Mouse (Mus musculus): ENCODE data around the gene Tmem74b. TPM values are rescaled to one million over a fixed set of nuclear protein-coding genes. Genes with fewer than 3 reads are reported as not detected.

The Tmem74b gene
- not detected in 2 replicates for total RNA-seq (2014; fragmentation: Nextera tagmentation)
- total RNA-seq (2017), result not detected in 2 replicates

DNA sequence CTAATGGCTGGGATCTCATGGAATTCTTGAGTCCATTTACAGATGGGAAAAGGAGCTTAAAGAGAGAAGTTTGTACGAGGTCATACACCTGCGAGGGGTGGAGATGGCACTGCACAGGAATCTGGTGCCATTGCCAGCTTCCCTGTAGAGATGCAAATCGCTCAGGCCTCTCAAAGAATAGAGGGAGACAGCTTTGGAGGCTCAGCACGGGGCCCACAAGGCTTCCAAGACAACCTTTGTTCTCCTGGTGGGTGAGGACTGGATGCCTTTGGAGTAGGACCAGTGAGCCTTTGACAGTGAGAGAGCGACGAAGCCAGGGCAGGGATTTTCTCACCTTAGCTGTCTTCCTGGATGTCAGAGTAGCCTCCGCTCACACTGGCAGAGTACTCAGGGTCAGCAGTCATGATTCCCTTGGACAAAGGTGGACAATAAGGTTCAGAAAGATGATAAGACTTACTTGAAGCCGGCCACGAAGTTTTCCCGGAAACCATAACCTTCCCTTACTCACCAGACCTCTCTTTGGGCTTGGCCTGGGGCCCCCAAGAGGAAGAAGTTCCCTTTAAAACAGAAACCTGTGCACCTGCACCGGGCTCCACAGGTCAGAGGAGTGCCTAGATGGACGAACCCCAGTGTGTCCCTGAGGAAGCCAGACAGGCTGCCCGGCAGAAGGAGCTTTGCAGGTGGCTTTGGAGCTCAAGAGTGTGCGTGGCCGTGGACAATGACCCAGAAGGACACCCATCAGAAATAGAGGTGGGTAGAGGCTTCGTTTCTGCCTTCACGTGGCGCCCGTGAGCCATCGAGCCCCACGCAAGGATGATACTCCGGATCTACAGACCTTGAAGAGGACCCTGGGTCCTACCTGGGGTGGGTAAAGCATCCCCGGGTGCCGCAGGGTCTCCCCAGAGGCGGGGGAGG lies at the start of gene Tmem74b:
Tmem74b (plus strand) TSS at position 778 of the 915 bp plus-strand sequence.
- no peak for ATAC-seq (replicated peaks; ENCODE audit: poor library complexity, severe bottlenecking)

DNA sequence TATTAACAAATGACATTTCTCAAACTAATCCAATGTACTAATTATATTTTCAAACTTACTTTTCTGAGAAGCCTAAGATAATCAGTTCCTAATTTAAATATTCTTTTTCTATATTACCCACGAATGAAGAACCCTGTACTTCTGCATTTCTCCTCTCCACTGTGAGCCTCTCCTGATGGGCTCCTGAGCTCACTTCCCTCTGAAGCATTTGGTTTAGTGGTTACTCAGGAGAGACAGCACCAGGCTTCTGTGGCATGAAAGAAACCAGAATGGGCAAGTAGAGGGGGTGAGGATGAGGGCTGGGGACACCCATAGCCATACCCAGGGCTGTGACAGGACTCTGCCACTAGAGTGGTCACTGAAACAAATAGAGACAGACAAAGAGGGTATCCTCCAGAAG lies 49.8 kb upstream of the Tmem74b start:
- ATAC-seq (replicated peaks; ENCODE audit: poor library complexity, severe bottlenecking), result peak; percentile 48; the same call in 1 of the 2 replicates

DNA sequence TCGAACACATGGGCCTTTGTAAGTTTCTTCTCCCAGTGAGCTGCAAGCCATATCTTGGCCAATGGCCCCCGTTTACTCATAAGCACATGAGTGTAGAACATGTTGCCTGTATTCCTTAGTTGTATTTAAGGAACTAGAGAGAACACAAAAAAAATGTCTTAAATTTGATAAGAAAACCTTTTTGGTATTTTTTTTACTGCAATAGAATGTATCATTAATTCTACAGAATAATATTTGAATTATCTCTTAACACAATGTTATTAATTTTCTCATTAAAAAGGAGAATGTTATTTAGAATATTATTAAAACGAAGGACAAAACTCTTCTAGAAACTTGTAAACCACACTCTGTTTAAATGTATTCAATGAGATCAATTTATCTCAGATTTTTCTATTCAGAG lies 33.4 kb upstream of the Tmem74b start, which contains the start of gene Rad21l:
Rad21l (minus strand) TSS at position 101 of the 400 bp plus-strand sequence.
- no peak for ATAC-seq (replicated peaks; ENCODE audit: poor library complexity, severe bottlenecking)

GRCm38 (mm10) chr2:151670026-151670967 lies 31.5 kb upstream of the Tmem74b start:
- peak; percentile 35 for ATAC-seq (replicated peaks; ENCODE audit: poor library complexity, severe bottlenecking)

DNA sequence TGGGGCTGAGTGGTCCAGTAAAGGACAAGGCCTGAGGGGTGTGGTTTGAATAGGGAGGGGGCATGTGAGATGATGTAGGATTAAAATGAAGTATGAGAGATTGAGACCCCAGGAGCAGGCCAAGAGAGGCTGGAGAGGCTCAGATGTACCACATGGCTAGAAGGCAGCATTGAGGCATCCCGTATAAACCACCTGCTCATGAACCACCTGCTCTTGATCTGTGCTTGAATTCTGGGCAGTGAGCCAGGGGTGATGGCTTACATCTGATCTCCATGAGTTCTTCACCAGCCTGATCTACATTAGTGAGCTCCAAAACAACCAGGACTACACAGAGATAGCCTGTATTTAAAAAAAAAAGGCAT lies 30.9 kb upstream of the Tmem74b start:
- no peak for ATAC-seq (replicated peaks; ENCODE audit: poor library complexity, severe bottlenecking)

DNA sequence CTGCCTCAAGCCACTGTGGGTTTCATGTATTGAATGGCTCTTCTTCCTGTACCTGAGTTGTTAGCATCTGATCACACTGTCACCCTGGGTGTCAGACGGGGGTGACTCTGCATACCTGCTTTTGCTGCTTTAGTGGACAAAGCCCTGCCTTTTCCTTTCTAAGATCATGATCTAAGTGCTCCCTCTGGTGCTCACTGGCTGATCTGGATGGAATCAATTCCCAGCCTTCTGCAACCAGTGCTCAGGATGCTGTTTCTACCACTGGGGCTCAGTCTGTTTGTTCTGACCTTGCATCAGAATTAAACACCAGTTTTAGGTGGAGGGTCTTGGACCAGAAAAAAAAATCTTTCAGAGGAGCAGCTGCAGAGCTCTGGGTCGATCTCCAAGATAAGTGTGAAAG lies 25.6 kb upstream of the Tmem74b start:
- no peak for ATAC-seq (replicated peaks; ENCODE audit: poor library complexity, severe bottlenecking)

GRCm38 (mm10) chr2:151682357-151682756 lies 19.5 kb upstream of the Tmem74b start:
- ATAC-seq (replicated peaks; ENCODE audit: poor library complexity, severe bottlenecking), result peak; percentile 69

DNA sequence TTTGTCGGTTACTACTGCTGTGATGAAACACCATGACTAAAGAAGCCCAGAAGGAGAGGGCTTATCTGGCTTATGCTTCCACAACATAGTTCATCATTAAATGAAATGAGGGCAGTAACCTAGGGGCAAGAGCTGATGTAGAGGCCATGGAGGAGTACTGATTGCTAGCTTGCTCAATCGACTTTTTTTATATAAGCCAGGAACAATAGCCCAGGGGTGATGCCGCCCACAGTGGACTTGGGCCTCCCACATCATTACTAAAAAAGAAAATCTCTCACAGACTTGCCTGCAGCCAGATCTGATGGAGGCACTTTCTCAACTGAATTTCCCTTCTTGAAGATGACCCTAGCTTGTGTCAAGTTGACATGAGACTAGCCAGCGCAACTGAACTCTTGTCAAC lies 18.8 kb upstream of the Tmem74b start:
- ATAC-seq (replicated peaks; ENCODE audit: poor library complexity, severe bottlenecking), result no peak

DNA sequence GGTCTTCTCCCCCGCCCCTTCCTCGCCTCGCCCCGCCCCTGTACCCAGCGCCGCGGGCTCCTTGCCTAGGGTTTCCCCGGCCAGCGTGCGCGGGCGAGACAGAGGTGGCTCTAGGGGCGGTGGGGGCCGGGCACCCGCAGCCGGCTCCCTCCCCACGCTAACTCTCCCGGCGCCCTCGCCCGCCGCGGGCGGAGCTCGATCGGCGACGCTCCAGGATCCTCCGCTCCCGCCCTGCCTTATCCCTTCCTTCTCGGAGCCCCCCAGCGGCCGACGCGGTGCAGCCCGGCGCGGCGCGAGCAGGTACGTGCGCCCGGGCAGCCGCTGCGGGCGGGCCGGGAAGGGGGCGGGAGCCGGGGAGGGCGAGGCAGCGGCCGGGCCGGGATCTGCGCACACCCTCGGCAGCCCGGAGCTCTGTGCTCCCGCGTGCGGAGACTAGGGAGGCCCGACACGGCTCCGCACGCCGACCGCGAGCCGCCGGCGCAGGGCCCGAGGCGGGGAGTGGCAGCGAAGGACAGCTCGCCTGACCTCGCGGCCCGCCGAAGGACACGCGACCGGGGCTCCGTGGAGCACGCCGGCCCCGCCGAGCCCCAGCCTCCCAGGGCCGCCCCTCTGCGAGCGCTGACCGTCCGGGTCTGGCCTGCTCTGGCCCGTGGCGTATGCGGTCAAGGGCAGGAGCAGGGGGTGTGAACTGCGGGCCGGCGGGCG lies 490 bp downstream of the Tmem74b start:
- peak; percentile 70 for ATAC-seq (replicated peaks; ENCODE audit: poor library complexity, severe bottlenecking)

DNA sequence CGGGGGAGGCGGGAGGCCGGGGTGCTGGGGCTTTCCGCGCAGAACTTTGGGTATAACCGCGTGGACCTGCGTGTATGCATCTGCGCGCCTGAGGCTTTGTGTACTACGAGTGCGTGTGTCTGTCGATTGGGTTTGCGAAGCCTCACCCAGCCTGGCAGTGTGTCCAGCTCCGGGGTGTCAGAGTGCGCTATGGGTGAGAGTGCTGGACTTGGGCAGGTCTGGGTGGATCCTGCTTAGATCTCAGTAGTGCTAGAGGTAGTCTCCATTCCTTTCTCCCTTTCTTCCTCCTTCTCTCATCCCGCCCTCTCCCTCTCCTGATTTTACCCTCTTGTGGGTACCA lies 1.0 kb downstream of the Tmem74b start:
- ATAC-seq (replicated peaks; ENCODE audit: poor library complexity, severe bottlenecking), result peak; percentile 13; the same call in 1 of the 2 replicates

DNA sequence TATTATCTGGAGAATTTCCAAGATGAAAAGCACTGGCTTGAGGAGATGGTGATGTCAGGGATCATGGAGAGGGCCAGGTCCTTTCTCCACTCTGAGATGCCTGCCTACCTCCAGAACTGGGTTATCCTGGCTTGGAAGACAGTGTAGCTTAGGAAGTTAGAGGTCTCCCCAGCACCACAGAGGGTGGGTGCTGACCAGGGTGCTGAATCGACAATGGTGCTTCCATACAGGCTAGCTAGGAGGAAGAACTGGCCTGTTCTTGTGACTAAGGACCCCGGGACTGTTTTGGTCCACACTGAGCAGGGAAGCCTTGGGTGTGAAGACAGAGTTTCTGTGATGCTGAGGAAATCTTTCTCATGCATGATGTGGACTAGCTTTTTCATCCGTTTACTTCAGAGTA lies 10.8 kb downstream of the Tmem74b start:
- ATAC-seq (replicated peaks; ENCODE audit: poor library complexity, severe bottlenecking), result peak; percentile 65

DNA sequence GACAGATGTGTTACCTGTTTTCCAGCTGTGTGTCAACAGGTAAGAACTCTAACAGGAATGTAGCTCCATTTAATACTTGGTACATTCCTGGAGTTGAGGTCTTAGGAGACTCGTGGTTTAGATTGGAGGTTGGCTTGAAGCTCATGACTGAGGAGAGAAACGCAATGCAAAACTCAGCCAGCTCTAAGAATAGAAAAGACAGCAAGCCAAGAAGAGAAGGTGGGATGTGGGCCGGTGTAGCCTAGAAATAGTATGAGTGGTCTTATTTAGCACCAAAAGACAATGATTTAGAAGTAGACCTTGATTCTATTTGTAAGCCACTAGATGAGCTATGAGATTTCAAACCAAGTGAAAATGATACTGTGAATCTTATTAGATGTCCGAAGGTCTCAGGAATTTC lies 13.7 kb downstream of the Tmem74b start:
- no peak for ATAC-seq (replicated peaks; ENCODE audit: poor library complexity, severe bottlenecking)

DNA sequence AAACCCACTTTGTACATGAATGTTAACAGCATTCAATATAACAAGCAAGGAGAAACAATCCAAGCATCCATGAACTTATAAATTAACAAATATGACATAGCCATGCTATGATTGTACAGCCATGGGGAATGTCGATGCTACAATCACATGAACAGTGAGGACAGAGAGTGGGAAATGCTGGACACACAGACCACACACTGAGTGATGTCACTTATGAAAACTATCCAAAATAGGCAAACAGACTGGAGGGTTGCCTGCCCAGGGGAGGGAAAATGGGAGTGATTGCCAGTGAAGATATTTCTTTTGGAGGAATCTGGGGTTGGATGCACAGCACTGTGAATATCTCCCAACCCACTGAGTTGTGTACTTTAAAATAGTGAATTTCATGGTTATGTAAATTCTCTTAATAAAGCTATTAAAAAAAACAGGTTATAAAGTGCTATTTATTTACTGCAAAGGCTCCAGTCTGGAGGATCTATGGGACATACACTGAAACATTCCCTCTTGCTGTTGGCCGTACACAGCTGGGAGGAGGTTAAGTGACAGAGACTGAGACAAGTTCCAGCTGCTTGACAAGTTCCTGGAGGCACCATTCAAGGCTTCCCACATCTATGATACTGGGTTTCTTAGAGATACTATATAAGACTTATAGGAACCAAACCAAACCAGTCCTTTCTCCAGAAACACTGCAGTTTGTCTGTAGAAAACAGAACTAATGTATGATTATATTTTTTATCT lies 14.7 kb downstream of the Tmem74b start:
- no peak for ATAC-seq (replicated peaks; ENCODE audit: poor library complexity, severe bottlenecking)

- no peak for ATAC-seq (replicated peaks; ENCODE audit: poor library complexity, severe bottlenecking)
Observed at GRCm38 (mm10) chr2:151724094-151724493, 22.3 kb downstream of the Tmem74b start.

DNA sequence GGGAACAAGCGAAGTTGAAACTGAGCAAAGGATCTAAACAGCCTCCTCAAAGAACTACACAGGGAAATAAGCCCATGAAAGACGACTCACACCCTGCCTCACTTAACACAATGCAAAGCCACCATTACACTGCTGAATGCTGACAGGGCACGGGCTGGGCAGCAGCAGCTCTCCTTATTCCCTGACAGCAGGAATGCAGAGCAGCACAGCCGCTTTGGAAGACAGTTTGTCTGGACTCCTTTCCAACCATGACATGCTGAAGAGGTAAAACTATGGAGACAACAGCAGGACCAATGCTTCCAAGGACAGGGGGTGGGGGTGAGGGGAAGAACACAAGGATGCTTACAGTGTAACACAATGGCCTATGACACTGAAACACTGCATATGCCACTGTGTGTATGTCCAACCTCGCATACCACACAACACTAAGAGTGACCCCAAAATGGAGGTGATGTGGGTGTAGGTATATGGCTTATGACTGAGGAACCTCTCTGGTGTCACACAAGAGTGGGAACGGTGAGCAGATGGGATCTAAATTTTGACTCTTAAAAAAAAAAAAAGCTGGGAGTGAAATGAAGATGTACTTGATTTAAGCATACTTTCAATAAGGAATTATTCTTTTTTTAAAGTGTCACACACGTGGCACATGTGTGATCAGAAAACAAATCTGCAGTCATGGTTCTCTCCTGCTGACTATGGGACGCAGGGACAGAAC lies 31.5 kb downstream of the Tmem74b start:
- ATAC-seq (replicated peaks; ENCODE audit: poor library complexity, severe bottlenecking), result no peak

GRCm38 (mm10) chr2:151735422-151735821 lies 33.6 kb downstream of the Tmem74b start:
- ATAC-seq (replicated peaks; ENCODE audit: poor library complexity, severe bottlenecking), result no peak

DNA sequence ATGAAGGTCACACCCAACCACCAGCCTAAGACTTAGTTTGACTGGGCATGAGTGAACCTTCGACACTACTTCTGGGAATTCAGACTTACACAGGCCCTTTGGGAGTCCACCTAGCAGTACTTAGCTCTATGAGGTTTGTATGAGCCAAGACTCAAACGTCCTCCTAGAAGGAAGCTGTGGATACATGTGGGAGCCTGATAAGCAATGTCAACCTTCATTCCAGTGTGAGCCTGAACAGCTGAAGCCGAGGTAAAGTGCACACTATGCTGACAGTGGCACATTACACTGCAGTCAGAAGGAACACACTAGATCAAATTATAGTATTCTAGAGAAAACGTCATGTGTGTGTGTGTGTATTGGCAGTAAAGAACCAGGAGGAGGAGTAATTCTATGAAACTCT lies 36.7 kb downstream of the Tmem74b start:
- no peak for ATAC-seq (replicated peaks; ENCODE audit: poor library complexity, severe bottlenecking)

GRCm38 (mm10) chr2:151739081-151739480 lies 37.3 kb downstream of the Tmem74b start:
- ATAC-seq (replicated peaks; ENCODE audit: poor library complexity, severe bottlenecking), result no peak

DNA sequence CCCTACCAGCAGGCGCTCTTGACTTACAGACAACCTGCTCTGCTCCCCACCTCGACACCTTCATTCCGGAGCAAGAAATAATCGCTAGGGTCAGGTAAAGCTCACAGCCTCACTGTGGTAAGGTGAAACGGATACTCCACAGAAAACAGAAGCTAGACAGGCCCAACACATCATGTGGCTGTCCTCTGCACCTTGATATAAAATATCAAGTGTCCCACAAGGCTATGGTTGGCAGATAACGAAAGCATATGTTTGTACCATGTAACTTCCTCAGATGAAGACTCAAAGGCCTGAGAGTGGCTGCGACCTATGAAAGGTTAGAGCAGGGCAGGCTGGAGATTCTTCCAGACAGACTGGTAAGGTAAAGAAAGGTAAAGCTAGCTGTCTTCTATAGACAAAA lies 37.7 kb downstream of the Tmem74b start:
- ATAC-seq (replicated peaks; ENCODE audit: poor library complexity, severe bottlenecking), result no peak

Measured in granulocyte monocyte progenitor cell, adult 5-6 weeks (primary cell).